Mouse (Mus musculus) CD8-positive naive resting alpha-beta T cell, adult 2 months (primary cell): ENCODE measurements around the gene Pard3.

Experiments
- DNase-seq, 2 experiments: peaks; one replicate each; pipeline ENCODE4 v3.0.0; 2022; ENCODE audit warnings: low read depth in 2 of 2, low spot score in 2 of 2

Pard3 gene

GRCm38 (mm10) chr8:127535192-127535845, 471.6 kb downstream of the Pard3 start:
- no peak for DNase-seq

GRCm38 (mm10) chr8:127535846-127536220, 472.1 kb downstream of the Pard3 start:
- no peak for DNase-seq

DNA sequence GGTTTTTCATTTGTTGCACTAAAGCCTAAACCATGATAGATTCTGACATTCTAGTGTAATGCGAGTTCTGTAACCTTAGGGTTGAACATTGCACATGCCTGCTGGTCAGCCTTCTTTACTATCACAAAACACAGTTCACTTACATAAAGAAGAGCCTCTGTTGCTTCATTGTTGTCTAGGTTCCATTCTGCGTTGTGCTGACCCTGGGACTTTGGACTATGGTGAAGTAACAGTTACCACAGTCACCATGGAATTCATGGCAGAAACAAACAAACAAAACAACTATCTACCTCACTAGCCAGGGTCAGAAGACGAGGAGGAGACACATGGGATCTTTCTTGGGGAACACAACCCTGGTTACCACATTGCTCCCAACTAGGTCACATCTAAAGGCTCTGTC, 476.1 kb downstream of the Pard3 start:
- DNase-seq: no peak

- DNase-seq: no peak
Measured at GRCm38 (mm10) chr8:127540273-127540672, 476.6 kb downstream of the Pard3 start.

GRCm38 (mm10) chr8:127542162-127542561, 478.5 kb downstream of the Pard3 start:
- no peak for DNase-seq

GRCm38 (mm10) chr8:127543676-127544075, 480.0 kb downstream of the Pard3 start:
- DNase-seq: no peak

- no peak for DNase-seq
Measured at GRCm38 (mm10) chr8:127546161-127546560, 482.5 kb downstream of the Pard3 start.

- no peak for DNase-seq
Measured at GRCm38 (mm10) chr8:127550928-127551327, 487.2 kb downstream of the Pard3 start.

GRCm38 (mm10) chr8:127552161-127552595, 488.5 kb downstream of the Pard3 start:
- no peak for DNase-seq

GRCm38 (mm10) chr8:127552836-127553235, 489.1 kb downstream of the Pard3 start:
- no peak for DNase-seq

DNA sequence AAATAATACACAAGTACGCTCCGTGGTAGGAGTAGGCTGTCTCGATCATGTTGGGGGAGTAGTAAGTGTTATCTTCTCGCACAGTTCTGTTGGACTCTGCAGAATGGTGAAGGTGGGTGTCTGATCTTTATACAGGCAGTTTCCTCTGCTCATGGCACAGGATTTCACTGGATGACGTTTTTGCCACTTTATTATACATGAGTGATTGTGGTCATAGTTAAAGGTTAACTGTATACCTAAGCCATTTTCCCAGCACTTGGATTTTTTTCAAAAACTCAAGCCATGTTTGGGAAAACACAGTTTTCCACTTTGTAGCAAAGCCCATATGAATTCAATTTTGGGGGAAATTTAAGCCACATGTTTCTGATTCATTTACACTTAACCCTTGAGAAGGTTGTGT, 489.9 kb downstream of the Pard3 start:
- no peak for DNase-seq

- DNase-seq: no peak
Measured at GRCm38 (mm10) chr8:127555795-127556194, 492.1 kb downstream of the Pard3 start.

GRCm38 (mm10) chr8:127556964-127557363, 493.3 kb downstream of the Pard3 start:
- no peak for DNase-seq

GRCm38 (mm10) chr8:127557566-127557965, 493.9 kb downstream of the Pard3 start:
- no peak for DNase-seq

DNA sequence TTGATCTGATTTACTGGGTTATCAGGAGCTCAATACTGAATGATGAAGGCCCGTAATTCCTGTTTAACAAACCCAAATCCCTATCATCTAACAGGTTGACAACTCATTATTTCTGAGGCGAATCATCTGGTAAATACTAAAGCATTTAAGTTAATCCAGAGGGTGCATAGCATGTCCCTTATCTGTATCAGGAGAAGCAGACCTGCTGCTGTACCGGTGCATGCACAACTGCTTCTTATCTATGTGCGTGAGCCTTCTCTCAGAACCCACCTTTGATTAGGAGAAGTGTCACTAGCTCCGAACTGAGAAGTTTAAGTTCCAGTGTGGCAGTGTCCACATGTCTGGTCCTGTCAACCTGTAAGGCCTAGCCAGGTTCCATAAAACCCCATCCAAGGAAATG, 499.9 kb downstream of the Pard3 start:
- no peak for DNase-seq

GRCm38 (mm10) chr8:127564426-127564825, 500.7 kb downstream of the Pard3 start:
- no peak for DNase-seq

DNA sequence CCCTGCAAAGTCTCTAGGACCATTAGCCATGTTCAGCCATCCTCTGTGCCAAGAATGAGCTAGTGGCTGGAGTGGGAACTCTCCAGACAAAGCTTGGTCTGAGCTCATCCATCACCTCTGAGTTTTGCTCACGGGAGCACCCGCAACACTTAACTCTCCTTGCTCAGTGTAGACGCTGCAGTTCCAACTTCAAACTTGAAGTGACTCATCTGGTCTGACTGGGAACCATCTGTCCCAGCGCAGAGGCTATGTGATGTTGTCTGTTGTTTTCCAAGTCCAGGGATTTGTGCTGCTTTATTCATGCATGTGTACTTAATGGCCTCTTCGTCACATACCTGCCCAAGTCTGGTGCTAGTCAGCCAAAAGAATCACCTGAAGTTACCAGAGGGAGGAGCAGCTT, 505.5 kb downstream of the Pard3 start:
- no peak for DNase-seq

DNA sequence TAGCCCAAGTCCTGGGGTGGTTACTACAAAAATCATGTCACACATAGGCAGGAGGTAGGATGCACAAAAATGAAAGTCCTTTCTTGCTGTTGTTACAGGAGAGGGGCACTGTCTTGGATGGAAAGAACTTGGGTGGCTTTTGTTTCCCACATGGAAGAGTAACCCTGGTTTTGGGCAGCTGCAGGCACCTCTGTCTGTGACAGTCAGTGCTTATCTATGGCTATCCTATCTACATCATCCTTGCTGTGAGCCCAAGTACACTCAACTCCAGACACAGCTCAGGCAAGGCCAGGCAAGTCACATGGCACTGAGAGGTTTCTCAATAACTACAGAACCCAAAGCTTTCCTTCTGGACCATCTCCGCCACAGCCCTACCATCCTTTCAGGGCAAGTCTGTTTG, 506.8 kb downstream of the Pard3 start:
- DNase-seq: no peak

DNA sequence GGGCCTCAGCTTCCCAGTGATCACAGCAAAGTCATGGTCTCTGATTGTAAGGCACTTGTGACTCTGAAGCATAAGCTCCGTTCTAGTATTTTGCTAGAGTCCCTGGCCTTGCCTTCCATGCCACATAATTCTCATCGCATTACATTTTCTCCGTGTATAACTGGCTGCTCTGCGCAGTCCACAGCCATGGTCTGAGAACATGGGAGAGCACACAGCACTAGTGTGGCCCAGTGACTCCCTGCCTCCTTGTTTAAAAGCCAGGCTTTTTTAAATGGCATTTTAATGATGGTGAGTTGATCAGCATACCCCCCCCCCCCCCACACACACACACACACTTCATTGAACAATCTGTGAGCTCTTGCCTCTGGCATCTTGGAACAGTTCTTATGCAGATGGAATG, 508.8 kb downstream of the Pard3 start:
- DNase-seq: no peak

DNA sequence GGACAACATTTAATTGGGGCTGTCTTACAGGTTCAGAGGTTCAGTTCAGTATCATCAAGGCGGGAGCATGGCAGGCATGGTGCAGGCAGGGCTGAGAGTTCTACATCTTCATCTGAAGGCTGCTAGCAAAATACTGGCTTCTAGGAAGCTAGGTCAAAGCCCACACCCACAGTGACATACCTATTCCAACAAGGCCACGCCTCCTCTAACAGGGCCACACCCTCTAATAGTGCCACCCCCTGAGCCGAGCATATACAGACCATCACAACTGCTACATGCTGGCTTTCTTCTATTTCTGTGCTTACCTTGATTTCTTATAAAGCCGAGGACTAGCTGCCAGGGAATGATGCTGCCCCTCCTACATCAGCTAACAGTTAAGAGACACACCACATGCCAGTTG, 513.0 kb downstream of the Pard3 start:
- DNase-seq: no peak

- no peak for DNase-seq
Measured at GRCm38 (mm10) chr8:127577656-127578055, 514.0 kb downstream of the Pard3 start.

DNA sequence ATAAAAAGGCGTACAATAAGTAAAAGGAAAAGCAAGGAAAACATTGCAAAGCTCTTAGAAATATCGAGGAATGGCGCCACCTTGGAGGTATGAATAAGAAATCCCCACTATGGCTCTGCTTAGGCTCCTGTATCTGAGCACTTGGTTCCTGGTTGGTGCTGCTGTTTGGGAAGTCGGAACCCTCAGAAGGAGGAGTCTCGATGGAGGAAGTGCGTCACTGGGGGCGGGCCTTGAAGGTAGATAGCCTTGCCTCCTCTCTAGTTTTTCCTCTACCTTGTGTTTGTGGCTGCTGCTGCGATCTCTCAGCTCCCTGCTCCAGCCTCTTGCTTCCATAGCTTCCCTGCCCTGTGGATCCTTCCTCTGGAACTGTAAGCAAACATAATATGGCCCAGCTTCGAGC, 515.7 kb downstream of the Pard3 start:
- DNase-seq: no peak

DNA sequence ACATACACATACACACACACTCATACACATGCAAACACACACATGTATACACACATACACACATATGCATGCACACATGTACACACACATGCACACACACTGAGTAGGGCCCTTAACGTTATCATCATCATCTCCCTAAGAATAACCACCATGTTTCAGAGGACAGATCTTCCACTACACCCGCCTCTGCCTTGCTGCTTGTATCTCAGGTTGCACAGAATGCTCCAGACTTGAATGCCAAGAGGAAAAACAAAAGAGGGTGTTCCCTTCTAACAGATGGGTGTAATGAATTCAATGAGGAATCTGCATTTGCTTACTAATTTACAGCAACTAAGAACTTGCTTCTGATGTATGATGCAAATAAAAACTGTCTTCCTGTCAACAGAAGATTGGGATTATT, 519.7 kb downstream of the Pard3 start:
- no peak for DNase-seq

DNA sequence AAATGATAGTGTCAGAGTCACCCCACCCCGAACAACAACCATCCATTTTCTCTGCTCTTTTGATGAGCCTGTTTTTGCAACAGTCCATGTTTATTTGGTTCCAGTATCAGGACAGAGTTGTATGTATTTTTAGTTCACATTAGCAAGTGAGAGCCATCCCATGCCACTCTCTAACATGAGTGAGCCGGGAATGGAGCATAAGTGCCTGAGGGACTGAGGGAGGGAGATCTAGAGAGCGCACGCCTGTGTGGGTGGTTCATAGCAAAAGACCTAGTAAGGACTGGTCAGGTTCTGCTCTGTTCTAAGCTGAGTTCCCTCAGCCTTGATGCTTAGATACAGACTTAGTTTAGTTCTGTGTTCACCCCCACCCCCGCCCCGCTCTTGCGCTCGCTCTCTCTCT, 521.9 kb downstream of the Pard3 start:
- DNase-seq: no peak
